Mouse (Mus musculus) spleen, adult 12 weeks (tissue): ENCODE results near the gene Kif3b.
"Not testable (repeated sequence)": the region's sequence is repeated elsewhere in the genome, so short reads cannot be mapped to it uniquely, and the experiment has no call there.

Experiments
- DNase-seq: peaks from one replicate; pipeline ENCODE4 v3.0.0; 2022; ENCODE audit warnings: low spot score

Gene Kif3b

DNA sequence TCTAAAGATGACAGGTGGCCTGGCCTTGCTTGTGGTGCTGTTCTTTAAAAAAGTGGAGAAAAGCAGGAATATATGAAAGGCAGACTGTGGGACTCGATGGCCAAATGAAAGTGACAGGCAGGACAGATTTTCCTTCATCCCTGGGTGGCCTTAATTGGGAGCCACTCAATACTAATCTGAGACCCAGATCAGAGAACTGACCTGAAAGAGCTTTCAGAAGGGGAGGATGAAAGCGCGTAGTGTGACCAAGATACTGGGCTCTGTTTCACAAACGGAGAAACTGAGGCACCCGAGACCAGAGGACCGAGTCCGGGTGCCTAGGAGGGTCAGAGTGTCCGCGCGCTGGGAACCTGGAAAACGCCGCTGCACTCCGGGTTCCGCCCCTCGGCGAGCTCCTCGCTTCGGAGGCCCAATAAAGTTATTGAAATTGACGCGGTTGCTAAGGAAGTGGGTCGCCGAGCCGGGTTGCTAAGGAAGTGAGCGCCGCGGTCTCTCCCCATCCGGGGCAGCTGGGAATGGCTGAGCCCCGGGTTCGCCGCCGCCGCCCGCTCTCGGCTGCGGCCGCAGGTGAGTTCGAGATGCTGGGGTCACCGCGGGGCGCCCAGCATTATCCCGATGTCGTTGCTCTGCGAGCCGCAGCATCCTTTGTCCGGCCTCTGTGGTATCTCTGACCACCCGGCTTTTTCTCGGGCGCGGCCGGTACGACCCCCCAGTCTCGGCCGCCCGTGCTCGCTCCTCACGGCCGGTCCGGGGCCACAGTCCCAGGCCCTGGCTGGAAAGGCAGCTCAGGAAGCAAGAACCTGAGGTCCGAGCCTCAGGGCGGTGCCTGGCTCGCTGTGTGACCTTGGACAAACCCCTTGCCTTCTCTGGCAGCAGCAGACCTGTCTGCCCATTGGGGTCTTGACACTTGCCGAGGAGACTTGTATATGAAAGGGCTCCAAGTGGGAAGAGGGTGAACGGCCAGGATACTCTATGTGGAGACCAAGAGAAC, at the start of gene Kif3b:
Kif3b (plus strand) TSS at position 476 of the 991 bp plus-strand sequence.
- peak; percentile 76 for DNase-seq

DNA sequence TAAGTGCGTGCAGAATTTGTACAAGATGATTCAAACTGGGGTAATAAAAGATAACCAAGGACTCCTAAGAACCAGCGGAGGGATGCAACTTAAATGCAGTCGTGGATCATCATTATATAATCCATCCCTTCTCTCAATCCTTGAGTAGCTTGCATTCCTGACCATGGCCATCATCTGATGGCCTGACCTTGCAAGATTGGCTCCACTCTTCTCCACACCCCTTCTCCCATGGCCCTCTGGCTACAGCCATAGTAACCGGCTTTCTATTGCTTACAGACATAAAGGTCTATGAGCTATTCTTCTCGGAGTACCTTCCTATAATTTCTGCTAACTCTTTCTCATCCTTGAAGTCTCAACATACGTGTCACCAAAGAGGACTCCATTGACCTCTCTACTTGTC, 49.1 kb upstream of the Kif3b start:
- no peak for DNase-seq

DNA sequence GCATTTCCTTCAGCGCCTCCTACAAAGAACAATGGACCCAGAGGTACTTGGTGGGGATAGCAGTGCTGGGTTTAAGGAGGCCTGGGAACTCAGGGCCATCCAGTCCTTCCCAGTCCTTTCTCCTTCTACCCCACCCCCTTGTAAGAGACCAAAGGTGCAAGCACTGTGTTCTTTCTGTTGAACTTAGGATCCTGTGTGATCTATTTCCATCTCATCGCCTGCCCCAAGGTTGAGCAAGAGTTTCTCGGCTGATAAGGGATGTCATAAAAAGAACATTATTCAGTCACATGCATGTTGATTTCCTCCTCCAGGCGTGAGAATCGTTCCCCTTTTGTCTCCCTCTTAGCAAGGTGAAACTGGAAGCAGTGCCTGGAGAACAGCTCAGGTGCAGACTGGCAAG, 41.5 kb upstream of the Kif3b start:
- no peak for DNase-seq

DNA sequence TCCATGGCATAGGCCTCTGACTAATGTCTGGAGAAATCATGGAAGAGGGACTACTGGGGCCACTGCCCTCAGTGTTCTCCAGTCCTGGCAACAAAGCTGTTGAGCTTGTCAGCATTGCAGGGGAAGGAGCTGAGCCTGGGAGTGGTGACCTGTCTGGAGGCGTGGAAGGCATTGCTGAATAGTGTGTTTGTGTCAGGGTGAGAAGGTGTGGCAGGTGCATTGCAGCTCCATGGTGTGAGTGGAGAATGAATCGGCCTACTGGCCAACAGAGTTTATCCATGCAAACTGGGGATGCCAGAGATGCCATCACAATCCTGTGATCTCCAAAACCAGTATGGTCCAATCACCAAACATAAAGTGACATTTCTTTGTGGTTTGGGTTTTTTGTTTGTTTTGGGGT, 34.6 kb upstream of the Kif3b start:
- DNase-seq, result no peak

DNA sequence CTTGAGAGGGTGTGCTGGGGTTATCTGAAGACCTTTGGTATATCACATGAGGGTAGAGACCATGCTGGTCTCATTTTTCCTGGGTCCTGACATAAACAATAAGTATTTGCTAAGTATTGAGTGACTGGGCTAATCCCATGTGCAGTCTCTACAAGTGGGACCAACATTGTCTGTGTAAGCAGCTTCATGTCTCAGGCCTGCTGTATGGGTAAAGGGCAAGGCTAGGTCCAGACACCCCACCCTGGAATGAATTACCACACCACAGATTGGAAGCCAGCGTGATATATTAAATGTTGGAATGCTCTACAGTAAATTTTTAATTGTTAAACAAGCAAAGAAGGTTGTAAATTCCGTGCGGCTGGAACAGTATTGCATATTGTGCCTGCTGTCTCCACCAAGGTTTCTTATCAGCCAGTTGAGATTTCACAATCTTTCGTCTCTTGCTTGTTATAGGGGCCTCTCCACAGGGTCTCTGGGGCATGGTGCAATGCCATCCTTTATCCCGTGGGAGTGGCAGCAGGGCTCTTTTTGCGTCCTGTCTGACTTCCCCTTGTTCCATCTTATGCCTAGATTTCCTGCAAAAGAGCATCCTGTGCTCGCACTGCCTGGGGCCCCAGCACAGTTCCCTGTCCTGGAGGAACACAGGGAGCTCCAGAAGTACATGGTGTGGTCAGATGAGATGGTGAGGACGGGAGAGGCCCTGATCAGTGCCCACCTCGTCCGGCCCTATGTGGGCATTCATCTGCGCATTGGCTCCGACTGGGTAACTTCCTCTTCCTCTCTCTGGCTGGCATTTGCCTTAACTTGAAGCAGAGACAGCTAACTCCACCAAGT, 32.0 kb upstream of the Kif3b start:
- DNase-seq, result no peak

DNA sequence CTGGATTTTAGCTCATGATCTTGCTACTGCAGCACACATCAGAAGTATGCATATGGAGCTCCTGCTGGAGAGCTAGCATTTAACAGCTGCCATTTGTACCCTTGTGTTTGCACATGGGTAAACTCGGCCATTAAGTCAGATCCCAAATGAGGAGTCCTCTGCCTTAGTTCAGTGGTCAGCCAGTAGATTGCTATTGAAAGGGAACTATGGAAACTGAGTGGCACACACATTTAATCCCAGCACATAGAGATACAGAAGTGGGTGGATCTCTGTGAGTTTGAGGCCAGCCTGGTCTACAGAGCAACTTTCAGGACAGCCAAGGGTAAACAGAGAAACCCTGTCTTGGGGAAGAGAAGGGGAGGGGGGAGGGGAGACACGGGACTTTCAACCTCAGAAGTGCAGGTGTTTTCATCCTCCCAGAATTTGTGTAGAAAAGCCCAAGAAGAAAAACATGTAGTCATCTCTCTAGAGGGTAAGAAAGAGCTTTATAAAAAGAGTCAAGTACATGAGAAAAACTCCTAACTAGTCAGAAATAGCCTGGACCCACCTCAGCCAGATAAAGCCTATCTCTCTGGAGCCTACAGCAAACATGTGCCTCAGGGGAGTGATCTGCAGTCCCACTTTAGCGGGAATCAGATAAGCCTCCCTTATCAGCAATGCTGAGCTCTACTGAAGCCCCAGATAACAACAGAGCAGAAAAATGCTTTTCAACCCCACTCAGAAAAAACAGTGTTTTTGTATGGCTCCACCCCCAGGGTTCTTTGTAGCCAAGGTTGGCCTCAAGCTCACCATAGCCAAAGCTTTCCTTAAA, 31.1 kb upstream of the Kif3b start:
- DNase-seq, result no peak

DNA sequence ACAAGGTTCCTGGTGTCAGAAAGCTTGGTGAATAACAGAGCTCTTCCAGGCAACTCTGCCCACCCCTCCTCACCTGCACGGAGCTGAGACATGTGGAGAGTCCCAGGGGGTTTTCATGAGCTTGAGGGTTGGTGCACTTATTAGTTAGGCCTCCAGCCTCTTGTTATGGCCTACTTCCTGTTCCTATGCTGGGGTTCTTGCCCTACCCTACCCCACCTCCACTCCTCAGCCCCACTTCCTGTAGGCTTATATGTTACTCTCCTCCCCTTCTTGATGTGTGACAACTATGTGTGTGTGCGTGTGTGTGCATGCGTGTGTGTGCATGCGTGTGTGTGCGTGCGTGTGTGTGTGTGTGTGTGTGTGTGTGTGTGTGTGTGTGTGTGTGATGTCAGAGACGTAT, 28.2 kb upstream of the Kif3b start:
- DNase-seq, result no peak

DNA sequence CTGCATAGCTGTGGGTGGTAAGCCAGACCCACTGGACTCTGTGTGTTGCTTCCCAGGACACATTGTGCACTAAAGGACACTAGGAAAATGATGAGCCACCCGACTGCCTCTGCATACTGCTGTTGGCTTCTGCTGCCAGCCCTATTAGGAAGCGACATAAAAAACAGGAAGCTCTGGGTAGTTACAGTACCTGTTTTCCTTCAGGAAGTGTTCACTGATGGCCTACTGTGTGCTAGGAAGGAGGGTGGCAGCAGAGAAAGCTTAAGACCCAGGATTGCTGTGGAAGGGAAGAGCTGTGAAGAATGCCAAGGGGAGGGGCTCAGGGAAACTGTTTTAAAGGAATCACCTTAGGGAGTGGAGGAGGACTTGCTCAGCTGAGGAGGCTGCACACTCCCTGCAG, 23.9 kb upstream of the Kif3b start:
- no peak for DNase-seq

DNA sequence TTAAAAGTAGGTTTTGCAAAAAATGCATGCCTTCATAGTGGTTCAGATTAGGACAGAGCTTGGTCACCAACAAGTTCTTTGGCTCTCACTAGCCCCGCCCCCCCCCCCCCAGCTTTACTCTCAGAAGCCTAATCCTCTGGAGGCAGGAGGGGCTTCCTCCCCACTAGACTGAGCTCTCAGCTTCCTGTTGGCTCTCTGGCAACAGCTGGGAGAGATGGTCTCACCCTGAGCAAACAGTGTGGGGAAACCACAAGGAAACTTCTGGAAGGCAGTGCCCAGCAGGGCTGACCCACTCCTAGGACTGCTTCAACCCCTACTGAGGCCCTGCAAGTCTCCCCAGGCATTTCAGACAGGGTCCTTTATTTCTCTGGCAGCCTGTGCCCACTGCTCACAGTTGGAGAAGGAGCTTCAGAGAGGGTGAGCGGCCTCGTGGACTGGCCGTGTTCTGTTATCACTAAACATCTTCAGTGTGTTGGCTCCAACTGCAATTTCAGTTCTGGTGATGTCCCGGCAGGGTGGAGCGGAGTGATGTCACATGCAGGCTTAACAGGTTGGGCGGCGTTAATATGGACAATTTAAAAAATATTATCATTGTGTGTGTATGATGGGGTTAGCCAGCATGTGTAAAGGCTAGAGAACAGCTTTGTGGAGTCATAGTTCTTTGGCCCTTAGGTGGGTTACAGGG, 20.8 kb upstream of the Kif3b start:
- not testable (repeated sequence) for DNase-seq

DNA sequence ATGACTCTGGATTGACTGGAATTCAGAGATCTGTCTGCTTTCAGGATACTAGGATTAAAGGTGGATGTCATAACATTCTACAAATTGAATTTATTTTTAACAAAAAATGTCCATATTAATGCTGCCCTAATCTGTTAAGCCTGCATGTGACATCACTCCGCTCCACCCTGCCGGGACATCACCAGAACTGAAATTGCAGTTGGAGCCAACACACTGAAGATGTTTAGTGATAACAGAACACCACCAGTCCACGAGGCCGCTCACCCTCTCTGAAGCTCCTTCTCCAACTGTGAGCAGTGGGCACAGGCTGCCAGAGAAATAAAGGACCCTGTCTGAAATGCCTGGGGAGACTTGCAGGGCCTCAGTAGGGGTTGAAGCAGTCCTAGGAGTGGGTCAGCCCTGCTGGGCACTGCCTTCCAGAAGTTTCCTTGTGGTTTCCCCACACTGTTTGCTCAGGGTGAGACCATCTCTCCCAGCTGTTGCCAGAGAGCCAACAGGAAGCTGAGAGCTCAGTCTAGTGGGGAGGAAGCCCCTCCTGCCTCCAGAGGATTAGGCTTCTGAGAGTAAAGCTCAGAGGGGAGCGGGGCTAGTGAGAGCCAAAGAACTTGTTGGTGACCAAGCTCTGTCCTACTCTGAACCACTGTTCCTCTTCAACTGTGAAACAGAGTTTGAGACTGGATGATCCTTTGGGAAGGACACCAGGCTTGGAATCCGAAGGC, 16.9 kb upstream of the Kif3b start:
- DNase-seq, result not testable (repeated sequence)

DNA sequence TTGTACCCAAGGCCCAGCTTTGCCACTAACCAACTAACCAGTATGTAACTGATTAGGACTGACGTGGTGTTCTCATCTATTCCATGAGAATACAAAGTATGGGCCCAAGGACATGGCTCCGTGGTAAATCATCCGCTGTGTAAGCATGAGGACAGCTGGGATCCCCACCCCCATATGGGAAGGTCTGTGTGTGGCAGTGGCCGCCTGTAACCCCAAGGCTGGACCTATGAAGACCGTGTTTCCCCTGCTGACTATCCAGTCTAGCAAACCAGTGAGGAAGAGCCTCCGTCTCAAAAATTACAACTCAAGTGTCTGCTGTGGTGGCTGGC, 16.3 kb upstream of the Kif3b start:
- no peak for DNase-seq

DNA sequence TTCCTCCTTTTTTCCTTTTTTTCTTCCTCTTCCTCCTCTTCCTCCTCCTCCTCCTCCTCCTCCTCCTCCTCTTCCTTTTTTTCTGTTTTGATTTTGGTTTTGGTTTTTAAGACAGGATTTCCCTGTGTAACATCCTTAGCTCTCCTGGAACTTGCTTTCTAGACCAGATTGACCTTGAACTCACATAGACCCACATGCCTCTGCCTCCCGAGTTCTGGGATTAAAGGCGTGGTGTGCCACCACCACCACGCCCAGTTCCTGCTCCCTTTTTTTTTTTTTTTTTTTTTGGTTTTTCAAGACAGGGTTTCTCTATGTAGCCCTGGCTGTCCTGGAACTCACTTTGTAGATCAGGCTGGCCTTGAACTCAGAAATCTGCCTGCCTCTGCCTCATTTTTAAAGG, 15.6 kb upstream of the Kif3b start:
- not testable (repeated sequence) for DNase-seq

DNA sequence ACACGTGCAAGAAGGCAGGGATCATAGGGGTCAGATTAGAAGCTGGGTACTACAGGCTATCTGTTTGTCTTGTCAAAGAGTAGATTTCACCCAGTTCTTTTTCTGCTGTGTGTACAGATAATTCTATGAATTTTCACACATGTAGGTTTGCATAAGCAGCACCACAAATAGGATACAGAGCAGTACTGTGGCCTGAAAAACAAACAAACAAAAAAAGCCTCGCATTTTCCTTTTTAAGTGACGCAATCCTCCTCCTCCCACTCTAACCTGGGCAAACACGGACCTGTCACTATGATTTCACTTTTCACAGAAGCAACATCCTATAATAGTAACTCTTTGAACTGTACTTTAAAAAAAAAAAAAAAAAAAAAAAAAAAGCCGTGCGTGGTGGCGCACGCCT, 14.8 kb upstream of the Kif3b start:
- no peak for DNase-seq

DNA sequence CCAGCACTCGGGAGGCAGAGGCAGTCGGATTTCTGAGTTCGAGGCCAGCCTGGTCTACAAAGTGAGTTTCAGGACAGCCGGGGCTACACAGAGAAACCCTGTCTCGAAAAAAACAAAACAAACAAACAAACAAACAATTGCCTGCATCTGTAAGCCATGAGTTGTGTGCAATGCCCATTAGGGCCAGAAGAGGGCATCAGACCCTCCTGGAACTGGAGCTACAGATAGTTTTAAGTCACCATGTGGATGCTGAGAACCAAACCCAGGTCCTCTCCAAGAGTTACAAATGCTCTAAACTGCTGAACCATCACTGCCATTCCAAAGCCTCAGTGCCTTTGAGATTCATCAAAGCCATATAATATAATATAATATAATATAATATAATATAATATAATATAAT, 14.4 kb upstream of the Kif3b start:
- DNase-seq, result not testable (repeated sequence)

DNA sequence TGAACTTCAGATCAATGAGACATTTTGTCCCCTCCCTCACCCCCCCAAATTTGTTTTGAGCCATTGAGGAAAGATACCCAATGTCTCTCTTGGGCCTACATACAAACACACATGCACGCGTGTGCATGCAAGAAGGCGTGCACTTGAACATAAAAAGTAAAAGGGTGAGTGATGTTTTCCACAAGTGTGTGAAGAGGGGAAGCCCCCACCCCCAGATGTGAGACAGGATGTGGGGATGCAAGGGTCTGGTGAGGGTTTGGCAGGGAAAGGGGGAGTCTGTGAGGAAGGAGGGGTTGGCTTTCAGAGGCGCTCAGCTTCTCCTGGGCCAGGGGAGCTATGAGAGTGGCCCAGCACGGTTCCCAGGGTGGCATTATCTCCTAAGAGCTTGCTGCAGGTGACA, 12.9 kb upstream of the Kif3b start:
- DNase-seq, result no peak

DNA sequence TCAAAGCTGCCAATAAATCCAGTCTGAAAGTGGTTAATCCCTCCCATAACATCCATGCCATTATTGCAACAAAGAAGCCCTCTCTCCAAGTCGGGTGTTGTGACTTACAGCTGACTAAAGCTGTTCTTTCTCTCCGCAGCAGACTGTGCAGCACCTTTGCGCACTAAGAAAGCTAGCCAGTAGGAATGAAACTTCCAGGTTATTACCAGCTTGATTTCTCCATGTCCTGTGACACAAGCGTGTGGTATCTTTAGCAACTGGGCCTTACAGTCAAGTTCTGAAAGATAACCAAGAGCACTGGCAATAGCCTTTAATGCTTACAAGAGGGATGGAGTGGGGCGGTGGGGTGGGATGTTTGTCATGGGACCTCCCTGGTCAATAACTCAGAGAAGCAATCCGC, 7.3 kb upstream of the Kif3b start:
- DNase-seq, result no peak

DNA sequence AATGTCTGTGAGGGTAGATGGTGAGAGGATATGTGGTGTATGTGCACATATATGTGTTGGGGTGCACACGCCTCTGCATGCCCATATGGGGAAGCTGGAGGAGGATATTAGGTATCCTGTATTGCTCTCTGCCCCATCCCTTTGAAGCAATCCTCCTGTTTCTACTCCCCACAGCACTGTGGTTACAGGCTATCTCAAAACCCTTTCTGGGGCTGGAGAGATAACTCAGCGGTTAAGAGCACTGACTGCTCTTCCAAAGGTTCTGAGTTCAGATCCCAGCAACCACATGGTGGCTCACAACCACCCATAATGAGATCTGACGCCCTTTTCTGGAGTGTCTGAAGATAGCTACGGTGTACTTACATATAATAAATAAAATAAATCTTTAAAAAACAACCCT, 4.7 kb upstream of the Kif3b start:
- no peak for DNase-seq

DNA sequence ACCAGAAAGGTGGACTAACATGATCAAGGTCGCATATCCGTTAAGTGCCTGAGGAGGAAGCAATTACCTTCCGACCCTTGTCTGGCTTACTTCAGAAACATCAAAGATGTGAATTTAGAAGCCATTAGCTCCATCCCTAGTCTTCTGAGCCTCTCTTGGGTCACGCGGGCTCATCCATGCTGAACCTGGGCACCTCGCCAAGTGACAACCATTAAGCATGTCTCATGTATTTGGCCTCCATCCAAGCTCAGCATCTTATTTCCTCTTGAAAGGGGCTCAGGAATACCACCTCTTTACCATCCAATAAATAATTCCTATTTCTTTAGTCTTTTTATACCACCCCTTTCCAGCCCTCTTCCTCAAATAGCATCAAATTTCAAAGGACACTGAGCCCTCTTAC, 3.4 kb upstream of the Kif3b start:
- DNase-seq, result no peak

DNA sequence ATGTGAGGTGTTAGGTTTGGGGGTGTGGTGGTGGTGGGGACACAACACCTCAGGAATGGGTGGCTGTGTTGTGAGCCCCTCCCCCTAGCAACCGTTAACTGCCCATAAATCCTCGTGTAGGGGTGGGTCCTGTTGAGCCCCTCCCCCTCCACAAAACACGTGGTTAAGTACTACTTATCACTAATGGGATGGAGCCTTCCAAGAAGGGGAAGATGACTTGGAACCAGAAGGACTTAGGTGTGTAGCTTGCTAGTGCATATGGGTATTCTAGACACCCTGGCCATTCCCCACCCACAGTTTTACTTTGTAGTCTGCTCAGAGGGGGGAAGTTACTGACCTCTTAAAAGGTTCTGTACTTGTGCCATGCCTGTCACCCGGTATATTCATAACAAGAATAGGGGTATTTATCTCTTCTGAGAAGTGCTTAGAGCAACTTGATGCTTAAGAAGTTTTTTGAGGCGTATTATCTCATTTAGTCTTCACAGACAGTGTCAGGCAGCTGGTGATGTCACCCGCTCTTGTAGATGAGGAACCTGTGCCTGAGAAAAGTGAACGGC, 1.2 kb downstream of the Kif3b start:
- DNase-seq, result peak; percentile 21

DNA sequence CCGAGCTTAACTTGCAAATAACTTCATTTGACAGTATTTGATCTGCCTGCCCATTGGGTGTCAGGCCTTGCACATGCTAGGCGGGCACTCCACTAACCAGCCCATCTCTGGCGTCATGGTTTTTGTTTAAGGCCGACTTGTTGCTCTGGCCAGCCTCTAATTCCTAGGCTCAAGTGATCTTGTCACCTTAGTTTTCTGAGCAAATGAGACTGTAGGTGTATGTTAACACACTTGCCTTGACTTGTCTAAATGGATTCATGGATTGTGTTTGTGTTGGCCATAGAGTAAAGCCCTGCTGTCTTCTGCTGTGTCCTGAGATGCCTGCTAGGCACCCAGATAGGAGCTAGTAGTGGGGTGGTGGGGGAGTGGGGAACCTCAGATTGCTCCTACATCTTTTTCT, 4.0 kb downstream of the Kif3b start:
- no peak for DNase-seq

DNA sequence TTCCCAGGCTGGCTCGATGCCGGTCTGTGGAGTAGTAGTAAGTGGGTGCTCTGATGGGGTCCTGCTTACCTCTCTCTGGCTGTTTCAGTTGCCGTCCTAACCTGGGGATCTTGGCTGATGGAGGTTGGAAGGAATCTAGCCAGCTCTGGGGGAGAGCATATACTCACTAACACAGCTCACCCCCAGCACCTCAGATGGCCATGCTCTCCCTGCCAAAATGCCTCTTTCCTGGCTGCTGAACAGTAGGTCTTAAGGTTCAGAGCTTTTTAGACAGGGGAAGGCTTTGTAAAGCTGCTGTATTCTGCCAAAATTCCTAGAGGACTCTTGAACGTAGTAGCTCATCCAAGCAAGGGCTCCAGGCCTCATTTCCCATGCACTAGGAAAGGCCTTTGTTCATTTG, 6.6 kb downstream of the Kif3b start:
- no peak for DNase-seq
